Mouse (Mus musculus) embryonic fibroblast, embryonic 13.5 days (primary cell): ENCODE measurements around the gene Schip1.

Source experiments
- CTCF ChIP-seq: IDR thresholded peaks from 2 replicates; pipeline ENCODE4 v1.5.1; 2011; ENCODE audit warnings: mild to moderate bottlenecking, control low read depth, low read length, moderate library complexity, borderline replicate concordance; ENCODE audit not compliant: insufficient read depth
- POLR2A ChIP-seq: IDR thresholded peaks from 2 replicates; pipeline ENCODE4 v1.6.1; 2011; ENCODE audit warnings: low read depth, mild to moderate bottlenecking, control low read depth, low read length, moderate library complexity

DNA sequence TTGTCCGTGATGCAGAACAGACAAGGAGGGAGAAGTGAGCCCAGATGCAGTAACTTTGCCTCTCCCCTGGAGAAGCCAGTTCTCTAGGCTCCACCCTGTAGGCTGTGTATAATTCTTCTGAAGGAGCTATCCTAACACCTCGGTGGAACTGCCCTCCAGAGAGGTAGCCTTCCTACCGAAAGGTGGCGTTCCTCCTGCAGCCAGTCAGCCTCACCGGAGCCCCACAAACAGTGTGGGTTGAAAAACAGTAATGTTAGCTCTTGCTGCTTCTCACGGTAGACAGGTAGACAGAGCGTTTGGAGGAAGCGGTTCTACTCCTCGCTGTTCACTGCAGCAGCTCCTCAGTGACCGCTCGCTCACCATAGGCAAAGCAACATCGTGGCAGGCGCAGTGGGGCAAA, 517.0 kb downstream of the Schip1 start:
- TF ChIP-seq POLR2A (no peak), CTCF (no peak)
